ENCODE assay signal across 8 mouse cellular contexts in the genomic region with DNA sequence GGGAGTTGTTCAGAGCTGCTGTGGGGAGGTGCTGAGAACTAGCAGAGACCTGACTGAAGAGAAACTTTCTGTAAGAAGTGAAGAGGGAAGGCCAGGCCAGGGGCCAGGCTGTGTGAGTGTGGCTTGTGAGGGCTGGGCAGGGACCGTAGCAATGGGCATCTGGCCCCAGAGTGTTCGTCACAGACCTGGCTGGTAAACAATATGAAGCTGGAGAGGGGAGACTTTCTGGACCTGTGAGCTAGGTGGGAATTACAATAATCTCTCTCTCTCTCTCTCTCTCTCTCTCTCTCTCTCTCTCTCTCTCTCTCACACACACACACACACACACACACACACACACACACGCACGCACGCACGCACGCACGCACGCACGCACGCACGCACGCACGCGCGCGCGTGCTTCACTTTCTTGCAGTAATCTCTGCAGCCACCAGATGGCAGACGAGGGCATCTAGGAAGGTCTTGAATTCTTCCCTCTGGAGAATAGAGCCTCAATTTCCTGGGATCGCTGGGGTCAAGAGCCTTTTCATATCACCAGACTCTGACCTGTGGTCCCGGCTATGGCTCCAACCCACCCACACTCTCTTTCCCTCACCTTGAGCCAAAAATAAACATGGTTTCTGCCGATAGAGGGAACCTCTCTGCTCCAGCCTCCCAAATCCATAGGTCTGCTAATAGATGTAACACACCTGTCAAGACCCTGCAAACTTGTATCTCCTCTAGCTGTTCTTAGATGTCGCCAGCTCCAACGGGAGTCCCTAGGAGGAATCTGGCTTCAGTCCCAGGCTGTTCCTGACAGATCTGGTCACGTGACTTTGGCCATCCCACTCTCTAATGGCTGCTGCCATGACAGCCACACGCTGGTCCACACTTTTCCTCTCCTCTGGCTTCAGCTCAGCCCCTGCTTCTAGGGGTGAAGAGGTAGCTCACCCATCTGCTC. TPM values are rescaled to one million over a fixed set of nuclear protein-coding genes. Genes with fewer than 3 reads are reported as not detected.
A peak's percentile ranks its signal among the peaks of the same experiment; 100 is the strongest.
DNase-seq lines count a peak whose midpoint lies in the region; ATAC-seq and TF ChIP-seq lines count a peak whose summit lies in the region.

No protein-coding gene starts in this region.

- peak; percentile 56 for DNase-seq in 3134 (ENCODE audit: extremely low read depth, insufficient read length, low spot score)
- peak; percentile 89 for DNase-seq in heart, embryonic 10.5 days (ENCODE audit: low spot score)
- peak; percentile 91 for DNase-seq in kidney, adult 9 months
- peak; percentile 37 for DNase-seq in limb, embryonic 14.5 days (ENCODE audit: low spot score)
- DNase-seq in spleen, postnatal 36 days (ENCODE audit: low spot score in 2 of 2): peak; percentile 31 to 71

- TF ChIP-seq CTCF in bone marrow macrophage, adult 2 months (IDR thresholded peaks at IDR 0.05; ENCODE audit: low read depth, low read length): no peak

- H3K27me3 ChIP-seq in embryonic facial prominence, embryonic 15.5 days: no peaks in the 10 kb centered on the region
- peaks cover 9% of the 10 kb centered on the region; the same call in 1 of the 2 replicates for H3K27me3 ChIP-seq in heart, embryonic 10.5 days (ENCODE audit: insufficient read depth, poor library complexity, severe bottlenecking)
- no peaks in the 10 kb centered on the region for H3K27me3 ChIP-seq in limb, embryonic 14.5 days (ENCODE audit: control insufficient read depth, insufficient read depth, low read length)
- no peaks in the 10 kb centered on the region for H3K27me3 ChIP-seq in midbrain, embryonic 16.5 days (ENCODE audit: control insufficient read depth, insufficient read depth, low read depth, low read length)

- no peak for ATAC-seq in embryonic facial prominence, embryonic 15.5 days (ENCODE audit: insufficient number of reproducible peaks, low FRiP score, low TSS enrichment, low read depth)
- ATAC-seq in limb, embryonic 14.5 days (ENCODE audit: low FRiP score, low read depth): peak; percentile 53
- ATAC-seq in midbrain, embryonic 16.5 days: peak; percentile 71

- TF ChIP-seq POLR2A in bone marrow macrophage, adult 2 months (IDR thresholded peaks at IDR 0.05; ENCODE audit: borderline replicate concordance, low read depth, low read length): no peak
- TF ChIP-seq POLR2A in limb, embryonic 14.5 days (IDR thresholded peaks at IDR 0.05; ENCODE audit: borderline replicate concordance, extremely low read depth, insufficient read depth, insufficient read length): no peak

- H3K27ac ChIP-seq in bone marrow macrophage, adult 2 months (ENCODE audit: insufficient read depth, low read depth, low read length): no peak overlapping the region
- H3K27ac ChIP-seq in embryonic facial prominence, embryonic 15.5 days (replicated peaks): peak overlapping the region; percentile 34; the same call in 1 of the 2 replicates
- H3K27ac ChIP-seq in heart, embryonic 10.5 days: peak overlapping the region; percentile 90
- 0 out of 2 replicates have a peak overlapping the region, but pooled peaks have one; percentile 43 for H3K27ac ChIP-seq in limb, embryonic 14.5 days (replicated peaks; ENCODE audit: low read depth, low read length)
- H3K27ac ChIP-seq in midbrain, embryonic 16.5 days (ENCODE audit: low read length): peak overlapping the region; percentile 56

- no peaks in the 10 kb centered on the region for H3K36me3 ChIP-seq in embryonic facial prominence, embryonic 15.5 days
- H3K36me3 ChIP-seq in heart, embryonic 10.5 days: peaks cover under 1% of the 10 kb centered on the region; the same call in 1 of the 2 replicates
- no peaks in the 10 kb centered on the region for H3K36me3 ChIP-seq in limb, embryonic 14.5 days (ENCODE audit: control insufficient read depth, insufficient read depth, low read length)
- H3K36me3 ChIP-seq in midbrain, embryonic 16.5 days (ENCODE audit: control insufficient read depth, insufficient read depth, low read length): no peaks in the 10 kb centered on the region

- no peaks in the 10 kb centered on the region for H3K9me3 ChIP-seq in embryonic facial prominence, embryonic 15.5 days (replicated peaks)
- no peaks in the 10 kb centered on the region for H3K9me3 ChIP-seq in heart, embryonic 10.5 days
- no peaks in the 10 kb centered on the region for H3K9me3 ChIP-seq in limb, embryonic 14.5 days (ENCODE audit: control insufficient read depth, low read length)
- no peaks in the 10 kb centered on the region for H3K9me3 ChIP-seq in midbrain, embryonic 16.5 days (replicated peaks; ENCODE audit: control insufficient read depth, low read length, poor library complexity, severe bottlenecking)

- H3K4me3 ChIP-seq in bone marrow macrophage, adult 2 months (ENCODE audit: insufficient read depth, low read length): peak overlapping the region; percentile 12
- H3K4me3 ChIP-seq in embryonic facial prominence, embryonic 15.5 days (replicated peaks): peak overlapping the region; percentile 32
- peak overlapping the region; percentile 49 for H3K4me3 ChIP-seq in heart, embryonic 10.5 days
- H3K4me3 ChIP-seq in limb, embryonic 14.5 days (replicated peaks; ENCODE audit: low read length): peak overlapping the region; percentile 26
- H3K4me3 ChIP-seq in midbrain, embryonic 16.5 days (ENCODE audit: low read depth, low read length): peak overlapping the region; percentile 25

- 17% methylated on average over 23 of the region's 26 CpGs for WGBS in embryonic facial prominence, embryonic 15.5 days
- WGBS in heart, embryonic 10.5 days: 20% methylated on average over 18 of the region's 26 CpGs
- WGBS in limb, embryonic 14.5 days: 23% methylated on average over 16 of the region's 26 CpGs
- 17% methylated on average over 21 of the region's 26 CpGs for WGBS in midbrain, embryonic 16.5 days

- H3K4me2 ChIP-seq in embryonic facial prominence, embryonic 15.5 days (replicated peaks): peak overlapping the region; percentile 51
- peak overlapping the region; percentile 47 for H3K4me2 ChIP-seq in limb, embryonic 14.5 days (replicated peaks; ENCODE audit: low read depth, low read length, severe bottlenecking)
- H3K4me2 ChIP-seq in midbrain, embryonic 16.5 days (ENCODE audit: low read length): peak overlapping the region; percentile 55

- peaks cover 5% of the 10 kb centered on the region; the same call in 1 of the 2 replicates for H3K4me1 ChIP-seq in bone marrow macrophage, adult 2 months (ENCODE audit: control insufficient read depth, insufficient read depth, low read length)
- peaks cover 11% of the 10 kb centered on the region; the same call in 1 of the 2 replicates for H3K4me1 ChIP-seq in embryonic facial prominence, embryonic 15.5 days
- H3K4me1 ChIP-seq in heart, embryonic 10.5 days: peaks cover 37% of the 10 kb centered on the region
- H3K4me1 ChIP-seq in limb, embryonic 14.5 days (ENCODE audit: control insufficient read depth, insufficient read depth, low read length): peaks cover 6% of the 10 kb centered on the region; the same call in 1 of the 2 replicates
- H3K4me1 ChIP-seq in midbrain, embryonic 16.5 days (ENCODE audit: control insufficient read depth, insufficient read depth, low read length): peaks cover 5% of the 10 kb centered on the region; the same call in 1 of the 2 replicates

- H3K9ac ChIP-seq in embryonic facial prominence, embryonic 15.5 days: no peak overlapping the region; the same call in 1 of the 2 replicates
- peak overlapping the region; percentile 39; the same call in 1 of the 2 replicates for H3K9ac ChIP-seq in limb, embryonic 14.5 days (ENCODE audit: low read depth, low read length, severe bottlenecking)
- peak overlapping the region; percentile 56 for H3K9ac ChIP-seq in midbrain, embryonic 16.5 days (ENCODE audit: low read depth, low read length)

RNA-seq across cellular contexts. Expression of a gene that starts 16.1 kb away (rescaled TPM):
- polyA plus RNA-seq in bone marrow macrophage, adult 2 months (2012; ENCODE audit: insufficient read depth, insufficient read length, missing spikeins): 19.9 and 26.4 TPM in 2 replicates
- polyA plus RNA-seq in embryonic facial prominence, embryonic 15.5 days (2015; fragmentation: Nextera tagmentation; extraction: Ambion mirVana): 7.2 and 9.8 TPM in 2 replicates
- polyA plus RNA-seq in heart, embryonic 10.5 days (2016; fragmentation: Nextera tagmentation; extraction: Ambion mirVana): 16.4 and 17.3 TPM in 2 replicates
- polyA plus RNA-seq in limb, embryonic 14.5 days (2012; rRNA removed): 18.1 and 24.0 TPM in 2 replicates
- polyA plus RNA-seq in limb, embryonic 14.5 days (2014; fragmentation: Nextera tagmentation; extraction: Ambion mirVana): 8.1 and 11.3 TPM in 2 replicates
- 22.5 and 22.8 TPM in 2 replicates for polyA plus RNA-seq in midbrain, embryonic 16.5 days (2015; fragmentation: Nextera tagmentation; extraction: Ambion mirVana)

RNA-seq across cellular contexts. Expression of a gene that starts 42.0 kb away (rescaled TPM):
- not detected in 2 replicates for polyA plus RNA-seq in bone marrow macrophage, adult 2 months (2012; ENCODE audit: insufficient read depth, insufficient read length, missing spikeins)
- 7.3 and 10.7 TPM in 2 replicates for polyA plus RNA-seq in embryonic facial prominence, embryonic 15.5 days (2015; fragmentation: Nextera tagmentation; extraction: Ambion mirVana)
- polyA plus RNA-seq in heart, embryonic 10.5 days (2016; fragmentation: Nextera tagmentation; extraction: Ambion mirVana): 0.33 TPM in 2 replicates
- 0.25 and 0.38 TPM in 2 replicates for polyA plus RNA-seq in limb, embryonic 14.5 days (2012; rRNA removed)
- polyA plus RNA-seq in limb, embryonic 14.5 days (2014; fragmentation: Nextera tagmentation; extraction: Ambion mirVana): 0.17 and 0.18 TPM in 2 replicates
- 0.35 TPM in 2 replicates for polyA plus RNA-seq in midbrain, embryonic 16.5 days (2015; fragmentation: Nextera tagmentation; extraction: Ambion mirVana)

Comparison
In these comparisons a context has a peak if more than half of its experiments do, and no peak if none do; other contexts are left out.
1. DNase-seq: peak in every context shown above with its lines; median percentile 91 in kidney, adult 9 months; 89 in heart, embryonic 10.5 days; 56 in 3134; 51 in spleen, postnatal 36 days; 37 in limb, embryonic 14.5 days.